Mouse (Mus musculus) bone marrow macrophage, adult 2 months (primary cell): Measurements from ENCODE around the gene Dock6.

Source experiments
- CTCF ChIP-seq: IDR thresholded peaks from 2 replicates; pipeline ENCODE4 v1.5.1; 2012; ENCODE audit warnings: low read depth, mild to moderate bottlenecking, low read length, moderate library complexity
- POLR2A ChIP-seq: IDR thresholded peaks from 2 replicates; pipeline ENCODE4 v1.6.1; 2012; ENCODE audit warnings: mild to moderate bottlenecking, low read depth, low read length, borderline replicate concordance

GRCm38 (mm10) chr9:21842391-21842790 is 10.0 kb downstream of the Dock6 start:
- TF ChIP-seq CTCF (no peak), POLR2A (no peak)
